Mouse (Mus musculus) G1E (cell line): ENCODE results near the gene Angel2.

Source experiments
- CTCF ChIP-seq: IDR thresholded peaks from 2 replicates; pipeline ENCODE4 v1.5.1; 2012; ENCODE audit warnings: low read depth, low read length, inconsistent platforms, mixed read lengths
- POLR2AphosphoS5 ChIP-seq: IDR thresholded peaks from 2 replicates; pipeline ENCODE4 v1.6.1; 2012; ENCODE audit warnings: low read depth, low read length, inconsistent platforms; ENCODE audit not compliant: insufficient replicate concordance

- TF ChIP-seq POLR2AphosphoS5 (no peak), CTCF (no peak)
Measured at GRCm38 (mm10) chr1:190968010-190968409, 43.1 kb downstream of the Angel2 start.
